Mouse (Mus musculus) telencephalon, adult 2 months (tissue): ENCODE measurements around the gene Olfr1076.
A peak's percentile ranks its signal among the peaks of the same experiment; 100 is the strongest.
"Not testable (repeated sequence)": the region's sequence is repeated elsewhere in the genome, so short reads cannot be mapped to it uniquely, and the experiment has no call there.

ENCODE experiments used
- DNase-seq: peaks from one replicate; pipeline ENCODE4 v3.0.0-alpha.2; 2011; ENCODE audit warnings: low read depth, low spot score

The Olfr1076 gene

DNA sequence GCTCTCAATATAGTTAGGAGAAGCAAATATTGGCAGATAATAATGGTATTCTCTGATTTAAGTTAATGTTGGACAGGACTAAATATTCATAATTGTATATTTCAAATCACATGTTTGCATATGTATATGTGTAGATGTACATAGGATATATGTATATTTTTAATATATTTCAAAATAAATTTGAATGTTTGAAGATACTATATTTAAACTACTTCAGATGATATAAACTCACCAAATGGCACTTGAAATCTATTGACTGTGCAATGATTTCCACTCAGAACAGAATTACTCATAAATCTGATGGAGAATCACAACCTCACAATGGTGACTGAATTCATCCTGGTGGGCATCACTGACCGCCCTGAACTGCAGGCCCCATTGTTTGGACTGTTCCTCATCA lies at the start of gene Olfr1076:
Gene Olfr1076, plus strand, starts transcription at position 301 of the 400 bp plus-strand sequence.
- no peak for DNase-seq

DNA sequence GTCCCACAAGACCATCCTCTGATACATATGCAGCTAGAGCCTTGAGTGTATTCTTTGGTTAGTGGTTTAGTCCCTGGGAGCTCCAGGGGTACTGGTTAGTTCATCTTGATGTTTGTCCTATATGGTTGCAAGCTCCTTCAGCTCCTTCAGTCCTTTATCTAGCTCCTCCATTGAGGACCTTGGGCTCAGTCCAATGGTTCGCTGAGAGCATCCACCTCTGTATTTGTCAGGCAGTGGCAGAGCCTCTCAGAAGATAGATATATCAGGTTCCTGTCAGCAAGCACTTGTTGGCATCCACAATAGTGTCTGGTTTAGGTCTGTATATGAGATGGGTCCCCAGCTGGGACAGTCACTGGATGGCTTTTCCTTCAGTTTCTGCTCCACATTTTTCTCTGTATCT lies 47.8 kb upstream of the Olfr1076 start:
- no peak for DNase-seq

DNA sequence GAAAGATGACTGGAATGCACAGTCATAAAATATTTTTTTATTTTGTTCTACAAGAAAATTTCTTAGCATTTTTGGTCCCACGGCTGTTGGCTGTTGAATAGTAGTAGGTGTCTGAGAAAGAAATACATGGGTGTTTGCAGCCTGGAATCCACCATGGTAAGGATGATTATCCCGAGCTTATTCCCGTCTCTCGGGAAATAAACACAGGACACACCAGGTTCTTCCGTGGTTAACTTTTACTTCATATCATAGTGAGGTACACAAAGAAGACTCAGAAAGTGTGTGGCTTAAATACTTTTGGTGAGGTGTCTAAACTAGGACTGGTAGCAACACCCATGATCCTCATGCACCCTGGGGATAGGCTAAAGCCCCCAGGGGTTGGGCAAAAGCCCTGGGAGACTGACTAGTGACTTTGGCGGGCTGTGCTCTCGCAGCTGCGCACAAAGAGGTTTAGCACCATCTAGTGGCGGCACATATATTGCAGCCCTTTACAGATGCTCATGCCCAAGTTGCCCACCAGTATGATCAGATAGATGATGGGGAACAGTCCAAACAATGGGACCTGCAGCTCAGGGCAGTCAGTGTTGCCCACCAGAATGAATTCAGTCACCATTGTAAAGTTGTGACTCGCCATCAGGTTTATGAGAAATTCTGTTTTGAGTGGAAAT lies 43.7 kb upstream of the Olfr1076 start:
- DNase-seq, result peak; percentile 3

DNA sequence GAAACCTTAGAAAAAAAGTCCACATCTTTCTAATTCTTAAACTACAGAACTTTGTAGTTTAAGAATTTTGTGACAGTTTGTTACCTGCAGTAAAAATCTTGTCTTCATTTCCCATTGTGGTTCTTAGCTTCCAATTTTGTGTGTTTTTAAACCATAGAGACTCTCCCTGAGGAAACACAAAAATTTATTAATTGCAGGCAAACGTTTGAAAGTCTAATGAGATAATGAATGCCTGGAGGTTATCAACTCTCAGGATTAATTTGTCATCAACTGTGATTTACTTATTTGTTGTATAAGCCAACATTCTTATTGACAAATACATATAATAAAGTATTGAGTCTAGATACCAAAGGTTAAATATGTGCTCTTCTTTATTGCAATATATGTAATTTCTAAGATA lies 21.0 kb upstream of the Olfr1076 start, which contains the start of gene Olfr228:
Gene Olfr228, minus strand, starts transcription at position 101 of the 400 bp plus-strand sequence.
- DNase-seq, result no peak

DNA sequence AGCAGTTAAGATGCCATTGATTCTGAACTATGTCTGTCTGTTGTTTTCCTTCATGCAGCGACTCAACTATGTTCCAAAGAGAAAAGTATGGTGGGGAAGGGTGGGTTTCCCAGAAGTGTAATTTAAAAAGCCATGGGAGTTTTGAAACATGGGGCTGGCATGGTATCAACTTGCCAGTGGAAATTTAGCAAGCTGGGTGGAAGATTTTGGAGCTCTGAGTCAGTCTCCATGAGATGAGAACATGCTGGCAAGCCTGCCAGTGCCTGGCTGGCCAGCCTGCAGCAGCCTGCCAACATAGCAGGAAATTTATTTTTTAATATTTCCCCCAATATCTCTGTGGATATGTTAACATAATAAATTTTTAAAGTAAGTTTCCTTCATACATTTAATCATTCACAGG lies 22.7 kb downstream of the Olfr1076 start:
- no peak for DNase-seq

DNA sequence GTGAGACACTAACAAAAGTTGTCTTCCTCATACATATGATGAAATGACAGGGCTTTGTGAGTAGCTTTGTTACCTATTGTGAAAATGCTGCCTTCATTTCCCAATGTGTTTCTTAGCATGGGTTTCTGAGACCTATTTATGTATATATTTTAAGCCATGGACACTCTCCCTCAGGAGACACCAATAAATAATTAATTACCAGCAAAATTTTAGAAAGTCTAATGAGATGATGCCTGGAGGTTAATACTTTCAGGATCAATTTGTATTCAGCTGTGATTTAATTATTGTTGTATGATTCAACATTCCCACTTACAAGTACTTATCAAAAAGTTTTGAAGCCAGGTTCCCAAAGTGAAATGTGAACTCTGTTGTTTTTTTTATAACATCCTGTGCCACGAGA lies 34.1 kb downstream of the Olfr1076 start, which contains the start of gene Olfr1079:
Gene Olfr1079, minus strand, starts transcription at position 101 of the 400 bp plus-strand sequence.
- DNase-seq, result no peak

DNA sequence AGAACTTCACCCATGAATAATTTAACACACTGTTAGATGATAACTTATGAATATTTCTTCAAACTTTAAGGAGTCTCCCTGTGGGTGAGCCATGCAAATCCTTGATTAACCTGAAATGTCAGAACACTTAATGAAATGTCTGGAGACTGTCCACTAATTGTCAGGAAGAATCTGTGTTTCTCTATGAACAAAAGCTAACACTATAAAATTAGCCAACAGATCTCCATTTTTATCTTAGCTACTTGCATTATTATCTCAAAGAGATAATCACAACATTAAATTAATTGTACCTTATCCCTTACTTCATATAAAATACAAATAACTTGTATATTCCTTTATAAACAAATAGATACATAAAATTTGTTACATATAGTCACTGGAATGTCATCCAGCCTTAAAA lies 49.9 kb downstream of the Olfr1076 start, which contains the start of gene Olfr1080:
Gene Olfr1080, minus strand, starts transcription at position 101 of the 400 bp plus-strand sequence.
- not testable (repeated sequence) for DNase-seq
